Mouse (Mus musculus): ENCODE measurements around the gene Kremen2. TPM values are rescaled to one million over a fixed set of nuclear protein-coding genes. Genes with fewer than 3 reads are reported as not detected.

The Kremen2 gene
- polyA plus RNA-seq, 1 experiment: not detected

- TF ChIP-seq TAL1 (IDR thresholded peaks at IDR 0.05; ENCODE audit: low read length) (no peak), GATA1 (IDR thresholded peaks at IDR 0.05; ENCODE audit: low read length) (no peak)
- Histone ChIP-seq H3K9me3 (ENCODE audit: control insufficient read depth, low read length) (peaks cover 3% of the 10 kb centered on the region; the same call in 1 of the 2 replicates), H3K4me3 (replicated peaks) (no peak overlapping the region), H3K27me3 (ENCODE audit: control insufficient read depth) (peaks cover 57% of the 10 kb centered on the region), H3K4me1 (ENCODE audit: control insufficient read depth) (peaks cover 11% of the 10 kb centered on the region), H3K36me3 (ENCODE audit: control insufficient read depth) (no peaks in the 10 kb centered on the region)
Measured at GRCm38 (mm10) chr17:23703301-23703700, 42.3 kb downstream of the Kremen2 start.

GRCm38 (mm10) chr17:23700079-23700478 is 45.6 kb downstream of the Kremen2 start:
- TF ChIP-seq GATA1 (IDR thresholded peaks at IDR 0.05; ENCODE audit: low read length) (no peak), TAL1 (IDR thresholded peaks at IDR 0.05; ENCODE audit: low read length) (no peak)
- peaks cover 71% of the 10 kb centered on the region for H3K27me3 ChIP-seq (ENCODE audit: control insufficient read depth)
- peak overlapping the region; percentile 63 for H3K4me3 ChIP-seq (replicated peaks)
- no peaks in the 10 kb centered on the region for H3K36me3 ChIP-seq (ENCODE audit: control insufficient read depth)
- peaks cover 11% of the 10 kb centered on the region for H3K4me1 ChIP-seq (ENCODE audit: control insufficient read depth)
- peaks cover 3% of the 10 kb centered on the region; the same call in 1 of the 2 replicates for H3K9me3 ChIP-seq (ENCODE audit: control insufficient read depth, low read length)

GRCm38 (mm10) chr17:23699131-23700077 is 46.2 kb downstream of the Kremen2 start:
- no peak for TF ChIP-seq GATA1 (IDR thresholded peaks at IDR 0.05; ENCODE audit: low read length)
- TF ChIP-seq TAL1 (IDR thresholded peaks at IDR 0.05; ENCODE audit: low read length): no peak
- Histone ChIP-seq H3K36me3 (ENCODE audit: control insufficient read depth) (no peaks in the 10 kb centered on the region), H3K9me3 (ENCODE audit: control insufficient read depth, low read length) (peaks cover 3% of the 10 kb centered on the region; the same call in 1 of the 2 replicates), H3K4me1 (ENCODE audit: control insufficient read depth) (peaks cover 11% of the 10 kb centered on the region), H3K4me3 (replicated peaks) (peak overlapping the region; percentile 63), H3K27me3 (ENCODE audit: control insufficient read depth) (peaks cover 75% of the 10 kb centered on the region)

GRCm38 (mm10) chr17:23695801-23696200 is 49.8 kb downstream of the Kremen2 start:
- Histone ChIP-seq H3K36me3 (ENCODE audit: control insufficient read depth) (no peaks in the 10 kb centered on the region), H3K4me1 (ENCODE audit: control insufficient read depth) (peaks cover 11% of the 10 kb centered on the region), H3K9me3 (ENCODE audit: control insufficient read depth, low read length) (peaks cover 3% of the 10 kb centered on the region; the same call in 1 of the 2 replicates), H3K4me3 (replicated peaks) (no peak overlapping the region), H3K27me3 (ENCODE audit: control insufficient read depth) (peaks cover 58% of the 10 kb centered on the region)
- no peak for TF ChIP-seq GATA1 (IDR thresholded peaks at IDR 0.05; ENCODE audit: low read length)
- no peak for TF ChIP-seq TAL1 (IDR thresholded peaks at IDR 0.05; ENCODE audit: low read length)

- no peaks in the 10 kb centered on the region for H3K36me3 ChIP-seq (ENCODE audit: control insufficient read depth)
- H3K4me1 ChIP-seq (ENCODE audit: control insufficient read depth): peaks cover 5% of the 10 kb centered on the region
- peaks cover 45% of the 10 kb centered on the region for H3K27me3 ChIP-seq (ENCODE audit: control insufficient read depth)
- no peaks in the 10 kb centered on the region; the same call in 1 of the 2 replicates for H3K9me3 ChIP-seq (ENCODE audit: control insufficient read depth, low read length)
- TF ChIP-seq TAL1 (IDR thresholded peaks at IDR 0.05; ENCODE audit: low read length) (no peak), GATA1 (IDR thresholded peaks at IDR 0.05; ENCODE audit: low read length) (no peak)
- no peak overlapping the region for H3K4me3 ChIP-seq (replicated peaks)
Measured at GRCm38 (mm10) chr17:23694491-23694890, 51.1 kb downstream of the Kremen2 start.

Other genes starting within 250 kb of the Kremen2 start
- 0.22 and 0.26 TPM in 2 replicates for gene Zfp213, start 181.6 kb downstream of the Kremen2 start, polyA plus RNA-seq (2012)
- 0.03 TPM in 1 of 2 replicates, not detected in the other for gene Zfp13, start 146.3 kb downstream of the Kremen2 start, polyA plus RNA-seq (2012)
- not detected in 2 replicates for gene Zscan10, start 145.0 kb downstream of the Kremen2 start, polyA plus RNA-seq (2012)
- not detected in 2 replicates for gene Mmp25, start 100.6 kb downstream of the Kremen2 start, polyA plus RNA-seq (2012)
- not detected in 2 replicates for gene Bicdl2, start 85.3 kb downstream of the Kremen2 start, polyA plus RNA-seq (2012)
- 35.0 and 35.6 TPM in 2 replicates for gene Hcfc1r1, start 72.2 kb downstream of the Kremen2 start, polyA plus RNA-seq (2012)
- gene Thoc6, start 72.0 kb downstream of the Kremen2 start, polyA plus RNA-seq (2012): 8.8 and 10.0 TPM in 2 replicates
- 0.05 TPM in 1 of 2 replicates, not detected in the other for gene Tnfrsf12a, start 68.4 kb downstream of the Kremen2 start, polyA plus RNA-seq (2012)
- gene Cldn6, start 66.6 kb downstream of the Kremen2 start, polyA plus RNA-seq (2012): not detected in 2 replicates
- not detected in 2 replicates for gene Cldn9, start 61.8 kb downstream of the Kremen2 start, polyA plus RNA-seq (2012)
- gene 1520401A03Rik, start 23.1 kb downstream of the Kremen2 start, polyA plus RNA-seq (2012): 0.06 TPM in 1 of 2 replicates, not detected in the other
- gene Pkmyt1, start 19.5 kb downstream of the Kremen2 start, polyA plus RNA-seq (2012): 46.9 and 56.9 TPM in 2 replicates
- gene Paqr4, start 5.0 kb downstream of the Kremen2 start, polyA plus RNA-seq (2012): 2.2 and 3.9 TPM in 2 replicates
- 1.4 and 2.3 TPM in 2 replicates for gene Flywch1, start 25.8 kb upstream of the Kremen2 start, polyA plus RNA-seq (2012)
- gene Flywch2, start 40.2 kb upstream of the Kremen2 start, polyA plus RNA-seq (2012): 0.06 TPM in 1 of 2 replicates, not detected in the other
- gene Srrm2, start 44.7 kb upstream of the Kremen2 start, polyA plus RNA-seq (2012): 21.7 and 36.5 TPM in 2 replicates
- 109 and 150 TPM in 2 replicates for gene Elob, start 83.3 kb upstream of the Kremen2 start, polyA plus RNA-seq (2012)
- not detected in 2 replicates for gene Prss33, start 90.2 kb upstream of the Kremen2 start, polyA plus RNA-seq (2012)
- 0.03 TPM in 1 of 2 replicates, not detected in the other for gene Prss32, start 98.0 kb upstream of the Kremen2 start, polyA plus RNA-seq (2012)
- gene Prss41, start 98.3 kb upstream of the Kremen2 start, polyA plus RNA-seq (2012): 0.05 and 0.09 TPM in 2 replicates
- gene Prss21, start 122.2 kb upstream of the Kremen2 start, polyA plus RNA-seq (2012): not detected in 2 replicates
- gene Dcpp1, start 135.0 kb upstream of the Kremen2 start, polyA plus RNA-seq (2012): not detected in 2 replicates
- gene Dcpp2, start 135.0 kb upstream of the Kremen2 start, polyA plus RNA-seq (2012): not detected in 2 replicates
- not detected in 2 replicates for gene Dcpp3, start 171.6 kb upstream of the Kremen2 start, polyA plus RNA-seq (2012)
- not detected in 2 replicates for gene Sbp, start 195.8 kb upstream of the Kremen2 start, polyA plus RNA-seq (2012)
- not detected in 2 replicates for gene Sbpl, start 209.4 kb upstream of the Kremen2 start, polyA plus RNA-seq (2012)
- not detected in 2 replicates for gene Prss30, start 234.7 kb upstream of the Kremen2 start, polyA plus RNA-seq (2012)